Mouse (Mus musculus) monocyte, adult 59 days (primary cell): ENCODE data around the gene Ncf2. TPM values are rescaled to one million over a fixed set of nuclear protein-coding genes. Genes with fewer than 3 reads are reported as not detected.

Experiments used
- total RNA-seq, 2 experiments: library from RNA; stranded (reverse); gene quantifications; one replicate each; pipeline ENCODE4 v1.2.4; 2023

Ncf2 gene
- 100 to 1,000 TPM; 821 TPM for total RNA-seq

DNA sequence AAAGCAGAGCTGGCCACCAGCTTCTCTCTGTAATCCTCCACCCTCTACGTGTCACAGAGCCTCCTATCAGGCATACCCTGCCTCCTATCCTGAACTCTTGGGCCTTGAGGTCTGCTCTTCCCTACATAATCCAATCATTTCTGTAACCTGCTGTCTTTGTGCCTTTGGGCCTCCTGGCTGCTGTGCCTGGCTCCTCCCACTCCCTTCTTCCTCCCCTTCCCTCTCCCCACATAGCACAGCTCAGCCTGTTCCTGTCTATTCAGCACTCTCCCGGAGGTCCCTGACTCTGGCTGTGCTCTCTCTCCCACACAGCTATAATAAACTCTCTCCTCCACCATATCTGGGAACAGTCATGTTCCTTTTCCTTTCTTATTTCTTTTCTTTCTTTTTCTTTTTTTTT, at the start of gene Ncf2:
Gene Ncf2 (plus strand): TSS at position 298 of the 400 bp plus-strand sequence.

DNA sequence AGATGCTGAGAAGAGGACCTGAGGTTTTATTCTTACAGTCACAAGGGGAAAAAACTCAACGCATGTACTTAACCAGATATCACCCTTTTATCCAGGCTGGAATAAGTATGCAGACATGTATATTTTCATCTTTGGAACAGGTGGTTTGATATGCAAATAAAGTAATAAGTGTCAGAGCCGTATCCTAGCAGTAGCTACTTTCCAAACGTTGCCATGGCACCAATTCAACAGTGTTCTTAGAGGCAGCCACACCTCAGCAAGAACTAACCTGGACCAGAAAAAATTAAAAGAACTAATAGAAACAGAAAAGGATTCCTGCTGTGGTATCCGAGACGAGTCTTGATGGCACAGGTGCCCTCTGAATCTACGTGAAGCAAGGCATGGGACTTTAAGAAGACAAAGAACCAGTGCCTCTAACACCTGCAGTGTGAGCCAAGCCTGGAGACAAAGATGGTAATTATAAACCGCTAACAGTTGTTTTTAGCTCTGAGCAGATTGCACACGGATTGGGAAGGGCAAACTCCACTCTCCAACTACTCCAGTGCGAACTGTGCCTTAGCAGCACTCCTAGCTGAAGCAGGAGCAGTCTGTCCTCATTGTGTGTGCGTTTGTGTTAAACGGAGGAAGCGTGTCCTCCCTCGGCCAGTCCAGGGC, 49.6 kb upstream of the Ncf2 start, which contains the start of gene Apobec4:
Gene Apobec4 (plus strand): TSS at position 240 of the 654 bp plus-strand sequence.

DNA sequence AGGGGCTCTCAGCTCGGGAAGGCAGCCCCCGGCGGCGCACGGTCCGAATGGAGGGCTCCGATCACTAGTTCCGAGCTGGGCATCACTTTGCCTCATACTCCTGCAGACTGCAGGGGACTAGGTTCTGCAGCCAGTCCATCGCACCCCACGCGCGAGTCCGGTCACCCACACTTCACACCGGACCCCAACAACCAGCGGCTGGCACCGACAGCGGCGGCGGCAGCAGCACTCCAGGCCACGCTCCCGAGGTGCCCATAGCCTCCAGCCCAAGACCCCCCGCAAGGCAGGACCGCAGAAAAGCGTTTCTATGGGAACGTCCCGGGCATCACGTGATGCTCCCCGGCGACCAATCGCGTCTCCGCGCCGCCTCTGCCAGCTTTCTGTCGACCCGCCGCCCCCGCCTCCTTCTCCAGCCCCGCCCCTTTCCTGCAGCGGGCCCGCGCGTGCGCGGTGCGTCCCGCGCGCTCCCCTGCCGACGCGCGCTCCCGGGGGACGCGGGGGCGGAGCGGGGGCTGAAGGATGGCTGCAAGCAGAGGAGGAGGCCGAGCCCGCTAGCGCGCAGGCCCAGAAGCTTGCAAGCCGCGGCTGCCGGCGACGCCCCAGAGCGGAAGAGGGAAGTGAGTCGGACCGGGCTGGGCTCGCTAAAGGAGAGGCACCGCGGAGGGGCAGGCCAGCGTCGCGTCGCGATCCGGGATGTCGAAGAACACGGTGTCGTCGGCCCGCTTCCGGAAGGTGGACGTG, 33.8 kb upstream of the Ncf2 start, which contains the start of the genes Rgl1 and Arpc5:
Gene Rgl1 (minus strand): TSS at position 320 of the 741 bp plus-strand sequence.
Gene Arpc5 (plus strand): TSS at position 511 of the 741 bp plus-strand sequence.

Other genes with a start within 250 kb of the Ncf2 start
- gene Apobec4, start 49.6 kb upstream of the Ncf2 start, total RNA-seq, result not detected
- gene Rgl1, start 33.8 kb upstream of the Ncf2 start, total RNA-seq, result 100 to 1,000 TPM; 101 to 133 TPM
- 100 to 1,000 TPM; 371 to 389 TPM for gene Arpc5, start 33.7 kb upstream of the Ncf2 start, total RNA-seq
- gene Smg7, start 102.5 kb downstream of the Ncf2 start, total RNA-seq, result 10 to 100 TPM; 63.0 to 65.4 TPM
- gene Nmnat2, start 154.8 kb downstream of the Ncf2 start, total RNA-seq, result not detected